Mouse (Mus musculus): ENCODE results near the gene Enpep. TPM values are rescaled to one million over a fixed set of nuclear protein-coding genes. Genes with fewer than 3 reads are reported as not detected.
A peak's percentile ranks its signal among the peaks of the same experiment; 100 is the strongest.

Gene Enpep
- polyA plus RNA-seq, 1 experiment from 2014 or later = 2.6 TPM

GRCm38 (mm10) chr3:129225577-129226289 lies 106.8 kb downstream of the Enpep start:
- Histone ChIP-seq H3K4me1 (replicated peaks) (no peaks in the 10 kb centered on the region), H3K4me2 (no peak overlapping the region), H3K4me3 (no peak overlapping the region), H3K27me3 (peaks cover 78% of the 10 kb centered on the region), H3K27ac (replicated peaks) (no peak overlapping the region), H3K9ac (no peak overlapping the region), H3K9me3 (no peaks in the 10 kb centered on the region), H3K36me3 (no peaks in the 10 kb centered on the region)
- ATAC-seq (ENCODE audit: low FRiP score, low read depth) = no peak
- WGBS = under 1% methylated on average over 13 of the region's 13 CpGs

GRCm38 (mm10) chr3:129224806-129225576 lies 107.5 kb downstream of the Enpep start:
- no peaks in the 10 kb centered on the region for H3K4me1 ChIP-seq (replicated peaks)
- H3K27me3 ChIP-seq = peaks cover 80% of the 10 kb centered on the region
- H3K4me2 ChIP-seq = no peak overlapping the region
- H3K36me3 ChIP-seq = no peaks in the 10 kb centered on the region
- under 1% methylated on average over 40 of the region's 40 CpGs for WGBS
- H3K9ac ChIP-seq = no peak overlapping the region
- no peak overlapping the region for H3K27ac ChIP-seq (replicated peaks)
- H3K4me3 ChIP-seq = no peak overlapping the region
- no peak for ATAC-seq (ENCODE audit: low FRiP score, low read depth)
- no peaks in the 10 kb centered on the region for H3K9me3 ChIP-seq

GRCm38 (mm10) chr3:129223964-129224805 lies 108.3 kb downstream of the Enpep start:
- WGBS = under 1% methylated on average over 26 of the region's 26 CpGs
- H3K36me3 ChIP-seq = no peaks in the 10 kb centered on the region
- H3K4me3 ChIP-seq = no peak overlapping the region
- no peak overlapping the region for H3K4me2 ChIP-seq
- H3K9ac ChIP-seq = no peak overlapping the region
- H3K9me3 ChIP-seq = no peaks in the 10 kb centered on the region
- 0 out of 2 replicates have a peak, but pooled peaks have one; percentile 36 for ATAC-seq (ENCODE audit: low FRiP score, low read depth)
- H3K27ac ChIP-seq (replicated peaks) = no peak overlapping the region
- no peaks in the 10 kb centered on the region for H3K4me1 ChIP-seq (replicated peaks)
- H3K27me3 ChIP-seq = peaks cover 83% of the 10 kb centered on the region

GRCm38 (mm10) chr3:129223401-129223800 lies 109.1 kb downstream of the Enpep start:
- Histone ChIP-seq H3K27ac (replicated peaks) (no peak overlapping the region), H3K4me2 (no peak overlapping the region), H3K9ac (no peak overlapping the region), H3K27me3 (peaks cover 84% of the 10 kb centered on the region), H3K36me3 (no peaks in the 10 kb centered on the region), H3K4me3 (no peak overlapping the region), H3K4me1 (replicated peaks) (no peaks in the 10 kb centered on the region), H3K9me3 (no peaks in the 10 kb centered on the region)
- ATAC-seq (ENCODE audit: low FRiP score, low read depth) = no peak
- WGBS = 2% methylated on average over 6 of the region's 6 CpGs

- Histone ChIP-seq H3K9ac (no peak overlapping the region), H3K27me3 (peaks cover 84% of the 10 kb centered on the region), H3K4me2 (no peak overlapping the region), H3K4me3 (no peak overlapping the region), H3K9me3 (no peaks in the 10 kb centered on the region), H3K4me1 (replicated peaks) (no peaks in the 10 kb centered on the region), H3K27ac (replicated peaks) (no peak overlapping the region), H3K36me3 (no peaks in the 10 kb centered on the region)
- WGBS = 1% methylated on average over 21 of the region's 21 CpGs
- no peak; the same call in 1 of the 2 replicates for ATAC-seq (ENCODE audit: low FRiP score, low read depth)
Measured at GRCm38 (mm10) chr3:129222448-129223290, 109.9 kb downstream of the Enpep start.

- WGBS = 2% methylated on average over 26 of the region's 27 CpGs
- H3K27me3 ChIP-seq = peaks cover 82% of the 10 kb centered on the region
- H3K27ac ChIP-seq (replicated peaks) = no peak overlapping the region
Measured at GRCm38 (mm10) chr3:129221380-129222260, 110.9 kb downstream of the Enpep start.

GRCm38 (mm10) chr3:129220681-129221379 lies 111.7 kb downstream of the Enpep start:
- no peak for ATAC-seq (ENCODE audit: low FRiP score, low read depth)
- Histone ChIP-seq H3K9me3 (no peaks in the 10 kb centered on the region), H3K36me3 (no peaks in the 10 kb centered on the region), H3K4me1 (replicated peaks) (no peaks in the 10 kb centered on the region), H3K4me2 (no peak overlapping the region), H3K27ac (replicated peaks) (no peak overlapping the region), H3K4me3 (no peak overlapping the region), H3K27me3 (peaks cover 74% of the 10 kb centered on the region), H3K9ac (no peak overlapping the region)
- WGBS = 2% methylated on average over 24 of the region's 24 CpGs

More at GRCm38 (mm10) chr3:129221380-129222260, 110.9 kb downstream of the Enpep start:
- Histone ChIP-seq H3K36me3 (no peaks in the 10 kb centered on the region), H3K9me3 (no peaks in the 10 kb centered on the region), H3K4me1 (replicated peaks) (no peaks in the 10 kb centered on the region), H3K4me2 (no peak overlapping the region), H3K4me3 (no peak overlapping the region), H3K9ac (no peak overlapping the region)
- ATAC-seq (ENCODE audit: low FRiP score, low read depth) = no peak

GRCm38 (mm10) chr3:129220086-129220670 lies 112.3 kb downstream of the Enpep start:
- no peaks in the 10 kb centered on the region for H3K36me3 ChIP-seq
- H3K4me3 ChIP-seq = no peak overlapping the region
- H3K4me2 ChIP-seq = no peak overlapping the region
- no peaks in the 10 kb centered on the region for H3K4me1 ChIP-seq (replicated peaks)
- no peak overlapping the region for H3K27ac ChIP-seq (replicated peaks)
- peaks cover 69% of the 10 kb centered on the region for H3K27me3 ChIP-seq
- H3K9ac ChIP-seq = no peak overlapping the region
- ATAC-seq (ENCODE audit: low FRiP score, low read depth) = no peak
- no peaks in the 10 kb centered on the region for H3K9me3 ChIP-seq
- 0% methylated on average over 7 of the region's 7 CpGs for WGBS
